Mouse (Mus musculus) urinary bladder, postnatal 0 days (tissue): ENCODE measurements around the gene Gm47985. TPM values are rescaled to one million over a fixed set of nuclear protein-coding genes. Genes with fewer than 3 reads are reported as not detected.

Experiments
- polyA plus RNA-seq: library from polyadenylated mRNA; unstranded; fragments of >200 nt; fragmentation: Nextera tagmentation; extraction: Ambion mirVana; gene quantifications from 2 replicates; pipeline ENCODE4 v1.2.1, GENCODE M21; 2015

Gm47985 gene
- polyA plus RNA-seq: 0.18 TPM in 1 of 2 replicates, not detected in the other

DNA sequence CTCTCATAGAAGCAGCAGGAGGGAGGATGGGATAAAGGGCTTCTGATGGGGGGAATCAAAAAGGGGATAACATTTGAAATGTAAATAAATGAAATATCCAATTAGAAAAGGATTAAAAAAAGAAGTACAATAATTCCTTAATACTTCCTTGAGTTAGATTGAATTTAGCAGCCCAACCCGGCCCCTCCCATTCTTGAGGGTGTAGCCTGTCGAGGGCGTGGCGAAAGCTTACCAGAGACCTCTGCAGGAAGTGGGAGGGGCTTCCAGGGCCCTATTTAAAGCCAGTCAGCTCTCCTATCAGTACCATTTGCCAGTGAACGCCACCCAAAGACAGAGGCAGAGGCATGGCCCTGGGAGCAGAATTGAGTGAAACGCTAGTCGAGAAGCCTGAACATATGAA, at the start of gene Gm47985:
TSS of gene Gm47985 (plus strand) at position 272 of the 400 bp plus-strand sequence.

DNA sequence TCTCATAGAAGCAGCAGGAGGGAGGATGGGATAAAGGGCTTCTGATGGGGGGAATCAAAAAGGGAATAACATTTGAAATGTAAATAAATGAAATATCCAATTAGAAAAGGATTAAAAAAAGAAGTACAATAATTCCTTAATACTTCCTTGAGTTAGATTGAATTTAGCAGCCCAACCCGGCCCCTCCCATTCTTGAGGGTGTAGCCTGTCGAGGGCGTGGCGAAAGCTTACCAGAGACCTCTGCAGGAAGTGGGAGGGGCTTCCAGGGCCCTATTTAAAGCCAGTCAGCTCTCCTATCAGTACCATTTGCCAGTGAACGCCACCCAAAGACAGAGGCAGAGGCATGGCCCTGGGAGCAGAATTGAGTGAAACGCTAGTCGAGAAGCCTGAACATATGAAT, 9.7 kb downstream of the Gm47985 start, which contains the start of gene Gm8947:
TSS of gene Gm8947 (plus strand) at position 302 of the 400 bp plus-strand sequence.

DNA sequence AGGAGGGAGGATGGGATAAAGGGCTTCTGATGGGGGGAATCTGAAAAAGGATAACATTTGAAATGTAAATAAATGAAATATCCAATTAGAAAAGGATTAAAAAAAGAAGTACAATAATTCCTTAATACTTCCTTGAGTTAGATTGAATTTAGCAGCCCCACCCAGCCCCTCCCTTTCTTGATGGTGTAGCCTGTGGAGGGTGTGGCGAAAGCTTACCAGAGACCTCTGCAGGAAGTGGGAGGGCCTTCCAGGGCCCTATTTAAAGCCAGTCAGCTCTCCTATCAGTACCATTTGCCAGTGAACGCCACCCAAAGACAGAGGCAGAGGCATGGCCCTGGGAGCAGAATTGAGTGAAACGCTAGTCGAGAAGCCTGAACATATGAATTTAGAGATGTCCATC, 15.8 kb downstream of the Gm47985 start, which contains the start of gene Gm47995:
TSS of gene Gm47995 (plus strand) at position 329 of the 400 bp plus-strand sequence.

DNA sequence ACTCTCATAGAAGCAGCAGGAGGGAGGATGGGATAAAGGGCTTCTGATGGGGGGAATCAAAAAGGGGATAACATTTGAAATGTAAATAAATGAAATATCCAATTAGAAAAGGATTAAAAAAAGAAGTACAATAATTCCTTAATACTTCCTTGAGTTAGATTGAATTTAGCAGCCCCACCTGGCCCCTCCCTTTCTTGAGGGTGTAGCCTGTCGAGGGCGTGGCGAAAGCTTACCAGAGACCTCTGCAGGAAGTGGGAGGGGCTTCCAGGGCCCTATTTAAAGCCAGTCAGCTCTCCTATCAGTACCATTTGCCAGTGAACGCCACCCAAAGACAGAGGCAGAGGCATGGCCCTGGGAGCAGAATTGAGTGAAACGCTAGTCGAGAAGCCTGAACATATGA, 21.5 kb downstream of the Gm47985 start, which contains the start of gene 3110040M04Rik:
TSS of gene 3110040M04Rik (plus strand) at position 304 of the 400 bp plus-strand sequence.

DNA sequence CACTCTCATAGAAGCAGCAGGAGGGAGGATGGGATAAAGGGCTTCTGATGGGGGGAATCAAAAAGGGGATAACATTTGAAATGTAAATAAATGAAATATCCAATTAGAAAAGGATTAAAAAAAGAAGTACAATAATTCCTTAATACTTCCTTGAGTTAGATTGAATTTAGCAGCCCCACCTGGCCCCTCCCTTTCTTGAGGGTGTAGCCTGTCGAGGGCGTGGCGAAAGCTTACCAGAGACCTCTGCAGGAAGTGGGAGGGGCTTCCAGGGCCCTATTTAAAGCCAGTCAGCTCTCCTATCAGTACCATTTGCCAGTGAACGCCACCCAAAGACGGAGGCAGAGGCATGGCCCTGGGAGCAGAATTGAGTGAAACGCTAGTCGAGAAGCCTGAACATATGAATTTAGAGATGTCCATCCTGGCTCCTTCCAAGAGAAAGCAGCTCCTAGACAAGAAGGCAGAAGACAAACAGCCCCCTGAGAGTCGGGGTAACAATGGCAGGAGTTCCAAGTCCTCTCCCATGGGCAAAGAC, 27.6 kb downstream of the Gm47985 start, which contains the start of gene Gm47996:
TSS of gene Gm47996 (plus strand) at position 308 of the 532 bp plus-strand sequence.

Other genes starting within 250 kb of the Gm47985 start
- 0.83 and 1.6 TPM in 2 replicates for gene Hmcn1, start 189.1 kb upstream of the Gm47985 start, polyA plus RNA-seq
- 0.21 TPM in 1 of 2 replicates, not detected in the other for gene Gm8947, start 9.8 kb downstream of the Gm47985 start, polyA plus RNA-seq
- not detected in 2 replicates for gene Gm47995, start 15.9 kb downstream of the Gm47985 start, polyA plus RNA-seq
- not detected in 2 replicates for gene 3110040M04Rik, start 21.6 kb downstream of the Gm47985 start, polyA plus RNA-seq
- gene Gm47996, start 27.6 kb downstream of the Gm47985 start, polyA plus RNA-seq: not detected in 2 replicates
- 52.3 and 58.8 TPM in 2 replicates for gene Ivns1abp, start 161.9 kb downstream of the Gm47985 start, polyA plus RNA-seq
- 13.2 and 22.7 TPM in 2 replicates for gene Swt1, start 245.9 kb downstream of the Gm47985 start, polyA plus RNA-seq
- 16.0 and 18.2 TPM in 2 replicates for gene Trmt1l, start 246.0 kb downstream of the Gm47985 start, polyA plus RNA-seq